Mouse (Mus musculus): ENCODE data around the gene Slit3.

DNA sequence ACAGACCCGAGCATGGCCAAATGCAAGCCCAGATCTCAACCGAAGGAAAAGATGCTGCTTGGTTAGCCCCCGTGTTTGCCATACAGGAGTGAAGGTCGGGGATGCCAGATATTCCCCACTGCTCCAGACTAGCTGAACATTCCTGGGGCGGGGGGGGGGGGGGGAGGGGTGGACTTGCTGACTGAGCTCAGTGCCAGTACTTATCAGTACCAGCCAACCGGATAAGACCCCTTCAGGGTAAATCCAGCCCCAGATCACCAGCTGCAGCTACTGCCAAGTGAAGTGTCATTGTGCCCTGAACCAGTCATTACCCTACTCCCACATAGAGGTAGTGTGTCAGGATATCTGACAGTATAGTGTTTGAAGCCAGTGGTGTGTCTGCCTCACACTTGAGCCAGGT, 504.6 kb downstream of the Slit3 start:
- TF ChIP-seq POLR2A (IDR thresholded peaks at IDR 0.05; ENCODE audit: low read depth, low read length) (no peak), CTCF (IDR thresholded peaks at IDR 0.05; ENCODE audit: borderline replicate concordance, insufficient read depth, low read length) (no peak)
